Mouse (Mus musculus) heart, embryonic 10.5 days (tissue): ENCODE data around the gene Cdcp1. TPM values are rescaled to one million over a fixed set of nuclear protein-coding genes. Genes with fewer than 3 reads are reported as not detected.

Experiments
- DNase-seq: peaks from one replicate; pipeline ENCODE4 v3.0.0-alpha.2; 2017; ENCODE audit warnings: low spot score
- H3K27ac ChIP-seq: fragments of 300-500 bp; sonication (generic); 2 replicates; pipeline ENCODE4 v1.5.1; 2016; ENCODE audit warnings: mild to moderate bottlenecking
- H3K27me3 ChIP-seq: fragments of 300-500 bp; sonication (generic); 2 replicates; pipeline ENCODE4 v1.6.1; 2016; ENCODE audit warnings: mild to moderate bottlenecking; ENCODE audit not compliant: poor library complexity, insufficient read depth, severe bottlenecking
- H3K36me3 ChIP-seq: fragments of 300-500 bp; sonication (generic); 2 replicates; pipeline ENCODE4 v1.6.1; 2016; ENCODE audit warnings: mild to moderate bottlenecking, moderate library complexity
- H3K4me1 ChIP-seq: fragments of 300-500 bp; sonication (generic); 2 replicates; pipeline ENCODE4 v1.6.1; 2016; ENCODE audit warnings: mild to moderate bottlenecking
- H3K4me3 ChIP-seq: fragments of 300-500 bp; sonication (generic); 2 replicates; pipeline ENCODE4 v1.5.1; 2016; ENCODE audit warnings: mild to moderate bottlenecking, moderate library complexity
- H3K9me3 ChIP-seq: fragments of 300-500 bp; sonication (generic); 2 replicates; pipeline ENCODE4 v1.6.1; 2016; ENCODE audit warnings: mild to moderate bottlenecking, moderate library complexity
- WGBS: fragments of 180-500 bp; shearing (Covaris S2); methylation state at CpG from one replicate; pipeline ENCODE4 v1.1.7; 2016; 5-methylcytosine and 5-hydroxymethylcytosine counted together
- polyA plus RNA-seq: library from polyadenylated mRNA; unstranded; fragments of >200 nt; fragmentation: Nextera tagmentation; extraction: Ambion mirVana; gene quantifications from 2 replicates; pipeline ENCODE4 v1.2.1, GENCODE M21; 2016

Gene Cdcp1
- polyA plus RNA-seq, 1 experiment from 2014 or later: 3.0 TPM

DNA sequence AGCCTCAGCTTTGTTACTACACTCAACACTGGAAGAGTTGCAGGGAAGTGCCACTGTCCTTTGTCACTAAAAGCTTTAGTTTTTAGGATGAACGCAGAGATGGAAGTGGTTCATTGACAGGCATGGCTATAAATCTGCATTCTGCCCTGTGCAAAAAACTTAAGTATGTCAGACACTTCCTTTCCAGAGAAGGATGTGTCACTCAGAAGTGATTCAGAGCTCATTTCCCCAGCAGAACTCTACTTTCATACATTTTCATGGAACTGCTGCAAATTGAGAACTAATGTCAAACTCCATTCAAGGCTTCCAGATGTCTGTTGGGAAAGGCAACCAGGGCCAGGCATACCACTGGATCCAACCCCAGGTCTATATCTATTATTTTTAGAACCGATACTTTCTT lies 27.6 kb downstream of the Cdcp1 start:
- Histone ChIP-seq H3K4me1 (no peaks in the 10 kb centered on the region), H3K4me3 (no peak overlapping the region), H3K36me3 (no peaks in the 10 kb centered on the region), H3K27me3 (no peaks in the 10 kb centered on the region), H3K27ac (no peak overlapping the region), H3K9me3 (no peaks in the 10 kb centered on the region)
- 83% methylated on average over 2 of the region's 2 CpGs for WGBS
- DNase-seq: no peak

DNA sequence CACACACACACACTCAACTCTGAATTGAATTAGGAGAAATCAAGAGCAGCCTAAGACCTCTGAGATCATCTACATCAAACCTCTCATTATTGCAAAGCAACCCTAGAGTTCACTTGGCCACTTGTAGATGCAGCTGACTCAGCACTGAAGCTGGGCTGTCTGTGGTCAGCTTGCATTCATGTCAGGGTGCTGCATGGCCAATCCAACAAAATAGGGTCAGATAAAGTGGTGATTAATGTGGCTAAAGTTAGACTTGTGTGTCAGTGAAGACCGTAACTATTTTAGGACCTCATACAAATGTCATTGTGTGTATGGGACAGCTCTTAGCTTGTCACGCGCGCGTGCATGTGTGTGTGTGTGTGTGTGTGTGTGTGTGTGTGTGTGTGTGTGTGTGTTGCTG lies 28.2 kb downstream of the Cdcp1 start:
- Histone ChIP-seq H3K4me1 (no peaks in the 10 kb centered on the region), H3K4me3 (no peak overlapping the region), H3K9me3 (no peaks in the 10 kb centered on the region), H3K27ac (no peak overlapping the region), H3K36me3 (no peaks in the 10 kb centered on the region), H3K27me3 (no peaks in the 10 kb centered on the region)
- WGBS: 88% methylated on average over 5 of the region's 5 CpGs
- DNase-seq: no peak

DNA sequence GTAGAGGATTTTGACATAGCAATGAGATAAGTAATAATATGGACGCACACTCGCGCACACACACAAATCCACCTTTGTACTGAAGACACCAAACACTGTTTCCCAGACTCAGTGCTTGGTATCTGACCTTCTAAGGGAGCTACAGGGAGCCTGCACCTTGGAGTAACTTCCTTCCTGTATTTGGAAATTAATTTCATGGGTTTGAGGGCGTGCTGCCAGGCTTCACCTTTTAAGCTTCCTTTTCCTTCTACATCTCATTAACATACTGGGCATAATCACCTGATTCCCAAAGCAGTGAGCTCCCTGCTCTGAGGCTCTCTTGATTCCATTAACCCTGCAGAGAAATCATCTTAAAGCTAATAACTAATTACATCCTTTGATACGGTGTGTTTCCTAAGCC lies 29.7 kb downstream of the Cdcp1 start:
- Histone ChIP-seq H3K27ac (no peak overlapping the region), H3K4me1 (no peaks in the 10 kb centered on the region), H3K36me3 (no peaks in the 10 kb centered on the region), H3K9me3 (no peaks in the 10 kb centered on the region), H3K4me3 (no peak overlapping the region), H3K27me3 (no peaks in the 10 kb centered on the region)
- WGBS: 91% methylated on average over 5 of the region's 5 CpGs
- no peak for DNase-seq

DNA sequence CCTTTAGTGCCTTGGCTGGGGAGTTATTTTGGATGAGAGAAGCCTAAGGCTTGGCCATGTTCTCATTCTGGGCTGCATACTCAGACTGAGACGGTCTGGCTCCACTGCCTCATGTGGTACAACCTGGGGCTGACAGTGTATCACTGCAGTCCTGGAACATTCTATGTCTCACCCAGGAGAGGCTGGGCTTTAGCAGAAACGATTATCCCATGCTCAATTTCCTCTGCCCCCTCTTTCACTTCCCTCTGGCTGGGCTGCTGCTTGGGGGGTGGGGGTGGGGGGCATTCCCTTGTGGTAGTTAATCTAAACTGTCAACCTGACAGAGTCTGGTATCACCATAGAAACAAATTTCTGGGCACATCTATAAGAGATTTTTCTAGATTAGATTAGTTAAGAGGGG lies 30.3 kb downstream of the Cdcp1 start:
- Histone ChIP-seq H3K4me1 (no peaks in the 10 kb centered on the region), H3K36me3 (no peaks in the 10 kb centered on the region), H3K27ac (no peak overlapping the region), H3K4me3 (no peak overlapping the region), H3K9me3 (no peaks in the 10 kb centered on the region), H3K27me3 (no peaks in the 10 kb centered on the region)
- DNase-seq: no peak
- 48% methylated on average over 2 of the region's 2 CpGs for whole genome bisulfite sequencing

DNA sequence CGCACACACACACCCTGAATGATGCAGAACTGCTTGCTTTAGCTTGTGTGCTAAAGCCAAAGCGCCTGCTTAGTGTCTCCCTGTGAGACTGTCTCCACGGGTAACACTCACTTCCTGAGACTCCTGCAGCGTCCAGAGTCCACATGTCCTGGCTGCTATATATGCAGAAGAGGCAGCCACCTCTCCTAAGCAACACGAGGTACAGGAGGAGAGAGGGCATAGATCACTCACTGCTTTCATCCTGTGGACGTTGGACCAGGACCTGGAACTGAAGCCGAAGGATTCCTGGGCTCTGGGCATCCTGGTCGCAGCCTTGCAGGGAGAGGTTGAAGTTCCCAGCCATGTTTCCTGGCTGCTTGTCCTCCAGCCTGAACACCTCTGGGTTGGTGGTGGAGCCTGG lies 32.6 kb downstream of the Cdcp1 start:
- Histone ChIP-seq H3K27me3 (no peaks in the 10 kb centered on the region), H3K27ac (no peak overlapping the region), H3K36me3 (no peaks in the 10 kb centered on the region), H3K4me3 (no peak overlapping the region), H3K4me1 (no peaks in the 10 kb centered on the region), H3K9me3 (no peaks in the 10 kb centered on the region)
- WGBS: 79% methylated on average over 8 of the region's 8 CpGs
- no peak for DNase-seq

DNA sequence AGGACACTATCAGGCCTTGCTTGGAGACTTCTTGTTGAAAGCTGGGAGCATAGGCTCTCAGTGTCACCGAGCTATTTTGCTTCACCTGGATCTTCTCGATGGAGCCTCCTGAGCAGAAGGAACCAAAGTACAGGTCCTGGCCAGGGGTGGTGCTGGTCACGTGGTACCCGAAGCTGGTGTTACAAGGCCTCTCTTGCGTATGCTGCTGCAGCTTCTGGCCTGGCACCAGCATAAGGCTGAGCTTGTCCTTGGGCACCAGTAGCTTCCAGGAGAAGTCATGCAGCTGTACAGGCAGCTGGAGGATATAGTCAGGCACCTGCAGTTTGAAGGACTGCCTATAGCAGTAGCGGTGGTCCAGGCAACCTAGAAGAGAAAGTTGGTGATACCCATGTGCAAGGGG lies 35.8 kb downstream of the Cdcp1 start:
- no peaks in the 10 kb centered on the region for H3K36me3 ChIP-seq
- no peak overlapping the region for H3K4me3 ChIP-seq
- H3K27ac ChIP-seq: no peak overlapping the region
- H3K4me1 ChIP-seq: no peaks in the 10 kb centered on the region
- 85% methylated on average over 6 of the region's 6 CpGs for WGBS
- H3K9me3 ChIP-seq: no peaks in the 10 kb centered on the region
- DNase-seq: no peak
- no peaks in the 10 kb centered on the region for H3K27me3 ChIP-seq

DNA sequence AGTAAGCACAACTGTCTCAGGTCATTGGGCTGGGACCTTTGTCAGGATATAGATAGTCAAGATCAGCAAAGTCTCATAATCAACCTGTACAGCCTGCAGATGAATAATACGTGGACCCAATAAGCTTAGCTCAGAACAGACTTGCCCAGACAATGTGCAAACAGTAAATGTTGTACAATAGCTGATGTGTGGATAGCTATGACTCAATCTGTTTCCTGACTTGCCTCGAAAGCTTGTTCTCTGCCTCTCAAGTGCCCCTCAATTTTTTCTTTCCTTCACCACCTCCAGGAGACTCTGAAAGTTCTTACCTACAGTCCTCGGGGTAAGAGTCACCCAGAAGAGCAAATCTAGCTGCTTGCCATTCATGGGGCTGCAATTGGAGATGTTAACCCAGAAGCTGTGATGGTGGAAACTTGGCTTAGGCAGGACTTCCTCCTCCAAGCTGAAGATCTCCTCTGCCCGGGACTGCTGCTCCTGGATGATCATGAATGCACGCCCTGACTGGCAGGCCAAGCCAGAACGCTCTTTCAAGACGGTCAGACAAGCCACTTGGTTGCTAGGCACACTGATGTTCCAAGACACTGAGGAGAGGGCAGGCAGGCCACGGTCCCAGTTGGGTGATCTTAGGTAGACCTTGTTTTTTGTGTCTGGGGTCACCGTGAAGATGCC lies 38.3 kb downstream of the Cdcp1 start:
- no peak for DNase-seq
- Histone ChIP-seq H3K4me3 (no peak overlapping the region), H3K27ac (no peak overlapping the region), H3K4me1 (no peaks in the 10 kb centered on the region), H3K27me3 (no peaks in the 10 kb centered on the region), H3K9me3 (no peaks in the 10 kb centered on the region), H3K36me3 (no peaks in the 10 kb centered on the region)
- 85% methylated on average over 9 of the region's 9 CpGs for WGBS

DNA sequence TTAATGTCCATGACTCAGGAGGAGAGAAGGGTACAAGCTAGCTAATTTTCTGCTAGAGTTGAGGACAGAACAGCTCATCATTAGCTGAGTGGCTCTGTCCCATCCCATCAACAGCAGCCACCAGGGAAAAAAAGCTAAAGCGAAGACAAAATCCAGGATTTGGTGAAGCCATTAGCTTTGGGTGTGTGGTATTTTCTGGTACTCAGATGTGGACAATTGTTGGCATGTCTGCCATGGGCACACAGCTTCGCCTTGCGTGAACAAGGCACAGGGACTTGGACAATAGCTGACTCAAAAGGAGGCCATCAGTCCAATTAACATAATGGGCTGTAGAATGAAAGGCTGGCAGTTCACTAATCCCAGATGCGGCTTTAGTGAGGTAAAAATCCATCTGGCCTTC lies 41.5 kb downstream of the Cdcp1 start:
- Histone ChIP-seq H3K36me3 (no peaks in the 10 kb centered on the region), H3K9me3 (no peaks in the 10 kb centered on the region), H3K4me1 (no peaks in the 10 kb centered on the region), H3K4me3 (no peak overlapping the region), H3K27me3 (no peaks in the 10 kb centered on the region), H3K27ac (no peak overlapping the region)
- DNase-seq: no peak
- WGBS: 80% methylated on average over 4 of the region's 4 CpGs

DNA sequence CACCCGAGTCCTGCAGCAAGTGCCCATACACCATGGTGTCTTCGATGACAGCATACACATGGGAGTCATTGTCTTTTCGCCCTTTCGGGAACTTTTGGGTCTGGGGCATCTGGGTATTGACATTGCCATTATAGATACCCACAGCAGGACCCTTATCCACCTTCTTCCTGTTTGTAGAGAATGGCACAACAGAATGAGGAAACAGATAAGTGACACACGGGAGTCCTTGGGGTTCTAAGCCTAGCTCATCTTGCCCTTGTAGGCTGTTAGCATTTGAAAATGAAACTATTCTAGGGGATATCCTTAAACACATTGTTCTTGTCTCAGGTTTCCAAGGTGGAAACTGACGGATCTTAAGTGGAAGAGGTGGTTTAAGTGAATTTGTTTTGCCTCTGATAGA lies 42.1 kb downstream of the Cdcp1 start:
- no peak for DNase-seq
- no peaks in the 10 kb centered on the region for H3K9me3 ChIP-seq
- H3K27ac ChIP-seq: no peak overlapping the region
- no peaks in the 10 kb centered on the region for H3K4me1 ChIP-seq
- 71% methylated on average over 6 of the region's 6 CpGs for WGBS
- no peak overlapping the region for H3K4me3 ChIP-seq
- H3K36me3 ChIP-seq: no peaks in the 10 kb centered on the region
- no peaks in the 10 kb centered on the region for H3K27me3 ChIP-seq

DNA sequence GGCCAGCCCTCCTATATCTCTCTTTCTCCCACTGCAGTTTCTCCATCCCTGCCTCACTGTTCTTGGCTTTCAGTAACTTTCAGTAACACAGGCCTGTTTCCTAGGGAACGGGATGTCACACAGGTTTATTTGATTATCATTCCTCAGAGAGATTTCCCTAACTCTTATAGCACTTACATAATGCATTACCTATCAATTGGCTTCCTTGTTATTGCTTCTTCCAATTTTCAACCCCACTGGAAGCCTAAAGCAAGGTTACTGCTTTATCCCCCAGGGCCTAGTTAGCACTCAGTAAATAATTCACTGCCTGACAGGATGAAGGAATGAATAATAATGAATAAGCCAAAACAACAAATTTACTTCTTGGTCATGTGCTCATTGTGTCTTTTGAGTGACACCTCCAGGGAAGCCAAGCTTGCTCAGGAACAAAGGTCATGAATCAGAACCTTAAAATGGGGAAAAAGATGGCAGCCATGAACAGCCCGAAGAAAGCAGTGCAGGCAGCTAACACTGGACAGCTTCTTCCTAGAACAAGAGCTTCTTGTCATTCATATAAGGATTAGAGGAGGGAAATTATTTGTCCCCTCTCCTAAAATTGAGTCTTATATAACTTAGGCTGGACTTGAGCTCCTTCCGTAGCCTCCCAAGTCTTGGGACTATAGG lies 49.9 kb downstream of the Cdcp1 start:
- no peak overlapping the region for H3K27ac ChIP-seq
- H3K9me3 ChIP-seq: no peaks in the 10 kb centered on the region
- no peaks in the 10 kb centered on the region; the same call in 1 of the 2 replicates for H3K4me1 ChIP-seq
- 86% methylated on average over 3 of the region's 3 CpGs for WGBS
- DNase-seq: no peak
- no peaks in the 10 kb centered on the region for H3K27me3 ChIP-seq
- H3K4me3 ChIP-seq: no peak overlapping the region
- H3K36me3 ChIP-seq: no peaks in the 10 kb centered on the region

DNA sequence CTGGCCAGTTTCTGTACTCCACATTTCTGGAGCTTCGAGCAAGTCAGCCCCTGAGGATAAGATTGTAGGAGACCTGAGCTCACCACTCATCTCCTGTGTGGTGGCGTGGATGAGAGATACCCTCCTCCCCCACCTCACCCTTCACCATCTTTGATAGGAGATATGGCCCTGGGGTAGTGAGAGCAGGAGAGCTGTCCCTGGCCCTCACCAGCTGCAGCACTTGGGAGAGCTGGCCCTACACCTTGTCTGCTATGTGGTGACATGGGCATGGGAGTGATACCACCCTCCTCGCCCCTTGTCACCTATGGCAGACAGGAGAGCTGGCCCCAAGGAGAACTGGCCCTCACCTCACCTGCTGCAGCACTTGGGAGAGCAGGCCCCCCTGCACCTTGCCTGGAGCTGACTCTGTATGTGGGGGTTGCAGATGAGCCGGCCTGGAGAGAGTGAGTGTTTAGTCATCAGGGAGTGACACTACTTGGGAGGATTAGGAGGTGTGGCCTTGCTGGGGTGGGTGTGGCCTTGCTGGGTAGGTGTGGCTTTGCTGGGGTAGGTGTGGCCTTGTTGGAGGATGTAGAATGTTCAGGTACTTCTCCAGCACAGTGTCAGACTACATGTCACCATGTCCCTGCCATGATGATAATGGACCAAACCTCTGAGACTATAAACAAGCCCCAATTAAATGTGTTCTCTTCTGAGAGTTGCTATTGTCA lies 52.7 kb downstream of the Cdcp1 start:
- no peaks in the 10 kb centered on the region for H3K27me3 ChIP-seq
- no peaks in the 10 kb centered on the region for H3K36me3 ChIP-seq
- H3K27ac ChIP-seq: no peak overlapping the region
- no peaks in the 10 kb centered on the region for H3K9me3 ChIP-seq
- DNase-seq: no peak
- no peaks in the 10 kb centered on the region; the same call in 1 of the 2 replicates for H3K4me1 ChIP-seq
- WGBS: 76% methylated on average over 4 of the region's 4 CpGs
- H3K4me3 ChIP-seq: no peak overlapping the region

DNA sequence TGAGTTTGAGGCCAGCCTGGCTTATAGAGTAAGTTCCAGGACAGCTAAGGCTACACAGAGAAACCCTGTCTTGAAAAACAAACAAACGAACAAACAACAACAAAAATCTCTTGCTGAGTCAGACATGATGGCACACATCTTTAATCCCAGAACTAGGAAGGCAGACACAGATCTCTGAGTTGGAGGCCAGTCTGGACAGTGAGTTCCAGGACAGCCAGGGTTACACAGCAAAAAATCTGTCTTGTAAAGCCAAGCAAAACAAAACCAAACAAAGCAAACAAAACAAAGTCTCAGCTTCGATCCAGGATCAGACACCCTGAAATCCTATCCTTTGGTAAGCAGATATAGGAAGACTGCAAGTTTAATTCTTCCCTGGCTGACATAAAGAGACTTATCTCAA lies 54.0 kb downstream of the Cdcp1 start:
- Histone ChIP-seq H3K9me3 (no peaks in the 10 kb centered on the region), H3K36me3 (no peaks in the 10 kb centered on the region), H3K4me3 (no peak overlapping the region), H3K27me3 (peaks cover under 1% of the 10 kb centered on the region; the same call in 1 of the 2 replicates), H3K4me1 (peaks cover 4% of the 10 kb centered on the region; the same call in 1 of the 2 replicates), H3K27ac (no peak overlapping the region)
- 49% methylated on average over 2 of the region's 2 CpGs for WGBS
- DNase-seq: no peak

DNA sequence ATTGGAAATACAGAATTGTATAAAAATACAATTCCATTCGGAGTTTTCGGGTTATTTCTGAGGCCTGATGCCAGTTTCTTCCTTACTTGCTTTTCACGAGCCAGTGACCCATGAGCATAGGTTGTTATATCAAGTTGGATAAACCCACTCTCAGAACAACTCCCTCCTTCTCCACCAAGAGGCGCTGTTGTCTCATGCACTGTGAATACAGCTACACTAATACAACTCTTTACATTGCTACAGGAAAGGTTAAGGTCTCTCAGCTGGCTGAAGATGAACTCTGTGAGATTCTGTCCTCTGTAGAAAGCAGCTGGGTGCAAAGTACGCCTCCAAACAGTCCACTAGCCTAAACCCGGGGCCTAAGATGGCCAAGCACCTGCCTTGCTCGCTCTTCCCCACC lies 56.5 kb downstream of the Cdcp1 start:
- Histone ChIP-seq H3K27ac (no peak overlapping the region), H3K27me3 (peaks cover 9% of the 10 kb centered on the region), H3K4me3 (no peak overlapping the region), H3K9me3 (no peaks in the 10 kb centered on the region), H3K36me3 (no peaks in the 10 kb centered on the region), H3K4me1 (peaks cover 8% of the 10 kb centered on the region; the same call in 1 of the 2 replicates)
- 55% methylated on average over 7 of the region's 7 CpGs for WGBS
- no peak for DNase-seq
